Mouse (Mus musculus): ENCODE measurements around the gene Lrrc46. TPM values are rescaled to one million over a fixed set of nuclear protein-coding genes. Genes with fewer than 3 reads are reported as not detected.

The Lrrc46 gene
- polyA plus RNA-seq (2021): 5.4 TPM

DNA sequence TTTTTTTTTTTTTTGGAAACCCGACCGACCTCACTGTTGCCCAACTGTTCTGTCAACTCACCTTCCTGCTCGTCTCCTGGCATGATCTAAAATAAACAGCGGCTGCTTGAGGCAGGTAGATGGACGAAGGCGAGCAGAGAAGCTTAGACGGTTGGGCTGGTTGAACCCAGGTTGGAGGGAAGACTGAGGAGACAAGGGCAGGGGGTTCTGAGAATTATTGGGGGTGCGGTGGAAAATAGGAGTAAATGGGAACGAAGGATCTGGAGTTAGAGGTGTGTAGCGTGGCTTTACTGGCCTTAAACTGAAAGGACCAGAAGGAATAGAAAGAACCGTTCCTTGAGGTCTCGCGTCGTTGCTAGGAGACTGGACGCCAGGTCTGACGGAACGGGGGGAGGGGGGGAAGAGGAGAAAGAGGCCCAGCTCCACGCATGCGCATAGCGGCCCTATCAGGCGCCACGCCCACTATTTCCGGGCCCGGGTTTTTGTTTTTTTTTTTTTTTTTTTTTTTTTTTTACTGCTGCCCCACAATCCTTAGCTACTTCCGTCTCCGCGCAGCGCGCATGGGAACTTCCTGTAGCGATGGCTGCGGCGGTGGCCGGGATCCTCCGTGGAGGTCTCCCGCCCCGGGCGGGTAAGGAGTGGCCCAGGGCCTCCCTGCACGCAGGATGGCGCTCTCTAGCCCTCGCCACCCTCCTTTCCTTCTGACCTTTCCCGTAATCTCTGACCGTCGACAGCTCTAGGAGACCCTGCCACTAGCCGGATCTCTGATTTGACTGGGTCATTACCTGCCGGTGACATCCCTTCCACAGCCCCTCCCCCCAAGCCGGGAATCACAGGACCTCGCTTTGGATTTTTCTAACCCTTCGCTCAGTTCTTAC is at the start of gene Lrrc46, which contains the start of gene Mrpl10:
Lrrc46 (minus strand) TSS at position 386 of the 878 bp plus-strand sequence.
Mrpl10 (plus strand) TSS at position 539 of the 878 bp plus-strand sequence.
- in situ Hi-C loops (cut with MboI; ENCODE audit: low pct_unique_long_range_greater_than_20kb): no loop called here
- DNase-seq (ENCODE audit: low read depth, low spot score) (no peak), ATAC-seq (peak; percentile 47)
- ChIA-PET POLR2A (interaction anchor here (0.8 kb wide), 1 partner anchor 12 kb away, joined by 3 read pairs; the partner anchor contains the start of gene Scrn2), CTCF (interaction anchor here (1.0 to 2.0 kb wide), 3 partner anchors 9 to 11 kb away, joined by 3 to 9 read pairs (median 3); partner anchors contain the start of genes Osbpl7 and Scrn2)
- no peak for TF ChIP-seq CTCF (IDR thresholded peaks at IDR 0.05)
- H3K27me3 ChIP-seq: no peaks in the 10 kb centered on the region

DNA sequence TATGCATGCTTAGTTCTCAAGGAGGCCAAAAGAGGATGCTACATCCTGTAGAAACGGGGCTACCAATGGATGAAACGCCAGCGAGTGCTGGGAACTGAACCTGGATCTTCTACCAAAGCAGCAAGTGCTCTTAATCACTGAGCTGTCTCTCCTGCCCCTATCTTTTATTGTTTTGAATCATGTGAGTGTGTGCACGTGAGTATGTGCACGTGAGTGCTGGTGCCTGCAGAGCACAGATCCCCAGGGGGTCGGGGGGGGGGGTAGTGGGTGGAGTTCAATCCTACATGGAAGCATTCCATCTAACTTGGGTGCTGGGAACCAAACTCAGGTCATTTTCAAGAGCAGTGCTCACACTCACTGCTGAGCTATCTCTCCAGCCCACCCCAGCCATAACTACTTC is 45.2 kb upstream of the Lrrc46 start:
- DNase-seq (ENCODE audit: low read depth, low spot score) (no peak), ATAC-seq (no peak)
- POLR2A ChIA-PET: no interaction called here
- peaks cover 6% of the 10 kb centered on the region for H3K27me3 ChIP-seq
- in situ Hi-C loops (cut with MboI; ENCODE audit: low pct_unique_long_range_greater_than_20kb): loop anchor here (25.0 kb wide), 1 partner anchor 251 kb away; no protein-coding TSS in a partner anchor
- TF ChIP-seq CTCF (IDR thresholded peaks at IDR 0.05): no peak
- CTCF ChIA-PET: no interaction called here

DNA sequence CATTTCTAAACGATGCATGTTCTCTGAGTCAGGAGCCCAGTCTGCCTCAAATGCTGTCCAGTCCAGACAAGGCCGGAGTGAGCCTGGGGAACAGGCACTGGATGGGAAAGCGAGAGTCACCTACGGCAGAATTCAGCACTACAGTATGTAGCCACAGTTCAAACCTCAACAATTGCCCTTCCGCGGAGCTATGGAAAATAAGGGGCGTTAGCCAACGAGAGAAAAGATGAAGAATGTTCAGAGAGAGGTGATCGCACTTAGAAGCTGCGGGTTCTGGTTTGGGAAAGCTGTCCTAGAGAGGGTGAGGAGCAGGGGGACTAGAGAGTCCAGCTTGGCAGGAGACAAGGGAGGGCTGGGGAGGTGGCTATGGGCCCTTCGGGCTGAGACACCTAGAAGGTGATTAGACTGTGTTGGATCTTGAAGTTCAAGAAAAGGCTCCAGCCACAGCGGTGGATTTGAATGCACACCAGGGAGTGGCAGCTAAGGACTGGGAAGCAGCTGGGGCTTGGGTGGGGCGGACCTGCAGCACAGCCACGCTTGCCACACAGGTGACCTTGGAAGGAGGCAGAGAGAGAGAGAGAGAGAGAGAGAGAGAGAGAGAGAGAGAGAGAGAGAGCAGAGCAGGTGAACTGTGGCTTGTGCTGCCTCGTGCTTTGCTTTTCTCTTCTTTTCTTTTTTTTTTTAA is 43.8 kb upstream of the Lrrc46 start:
- CTCF ChIA-PET: interaction anchor here (1.0 to 1.4 kb wide), 2 partner anchors 8 to 59 kb away, joined by 3 read pairs; no protein-coding TSS in a partner anchor
- DNase-seq (ENCODE audit: low read depth, low spot score) (no peak), ATAC-seq (no peak)
- H3K27me3 ChIP-seq: no peaks in the 10 kb centered on the region
- in situ Hi-C loops (cut with MboI; ENCODE audit: low pct_unique_long_range_greater_than_20kb): loop anchor here (25.0 kb wide), 1 partner anchor 252 kb away; no protein-coding TSS in a partner anchor
- no peak for TF ChIP-seq CTCF (IDR thresholded peaks at IDR 0.05)
- POLR2A ChIA-PET: no interaction called here

DNA sequence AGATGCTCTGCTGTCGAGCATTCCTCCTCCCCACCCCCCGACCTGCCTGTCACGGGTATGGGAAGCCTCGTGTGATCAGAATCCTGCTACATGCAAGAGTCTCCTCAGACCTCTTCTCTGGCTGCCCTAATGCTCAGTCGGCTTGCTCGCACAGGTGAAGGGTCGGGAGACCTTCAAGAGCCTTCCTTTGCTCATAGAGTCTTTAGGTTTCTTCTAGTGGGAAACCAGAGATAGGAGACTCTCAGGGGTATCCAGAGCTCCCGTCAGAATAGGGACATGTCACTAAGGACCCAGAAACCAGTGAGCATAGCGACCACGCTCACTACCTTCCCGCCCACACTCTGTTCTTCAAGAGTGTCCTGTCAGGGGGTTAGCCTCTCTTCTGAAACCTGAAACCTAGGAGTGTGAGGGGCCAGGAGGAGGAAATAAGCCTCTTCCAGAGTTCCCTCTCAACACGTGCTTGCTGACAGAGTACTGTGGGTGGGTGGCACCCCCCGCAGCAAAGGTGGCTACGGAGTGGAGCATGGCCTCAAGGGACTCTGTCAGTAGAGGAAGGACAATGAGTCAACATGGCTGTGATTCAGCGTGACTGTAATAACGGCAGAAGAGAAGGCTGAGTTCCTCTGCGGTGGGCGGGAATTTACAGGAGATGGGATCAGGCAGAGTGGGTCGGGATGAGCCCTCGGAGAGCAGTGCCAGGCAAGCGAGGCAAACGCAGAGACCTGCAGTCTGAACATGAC is 42.4 kb upstream of the Lrrc46 start:
- DNase-seq (ENCODE audit: low read depth, low spot score) (no peak), ATAC-seq (peak; percentile 47)
- in situ Hi-C loops (cut with MboI; ENCODE audit: low pct_unique_long_range_greater_than_20kb): loop anchor here (25.0 kb wide), 1 partner anchor 254 kb away; no protein-coding TSS in a partner anchor
- no peaks in the 10 kb centered on the region for H3K27me3 ChIP-seq
- no peak for TF ChIP-seq CTCF (IDR thresholded peaks at IDR 0.05)
- POLR2A ChIA-PET: no interaction called here
- CTCF ChIA-PET: interaction anchor here (1.0 to 1.4 kb wide), 3 partner anchors 9 to 57 kb away, joined by 3 to 5 read pairs (median 3); no protein-coding TSS in a partner anchor

DNA sequence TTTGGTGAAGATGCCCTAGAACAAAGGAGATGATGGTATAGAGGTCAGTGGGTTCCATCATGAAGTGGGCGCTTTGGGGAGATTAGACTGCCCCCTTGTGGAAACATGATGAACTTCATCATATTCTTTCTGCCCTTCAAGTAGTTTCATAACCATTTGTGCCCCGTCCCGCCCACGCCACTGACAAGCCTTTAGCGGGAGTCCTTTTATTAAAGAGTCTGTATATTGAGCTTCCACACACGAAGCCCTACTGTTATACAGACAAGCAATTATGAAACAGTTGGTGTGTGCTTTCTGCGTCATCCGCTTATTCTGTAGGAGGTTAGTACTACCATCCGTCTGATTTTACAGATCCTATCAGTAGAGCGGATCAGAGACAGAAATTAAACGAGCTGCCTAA is 41.8 kb upstream of the Lrrc46 start:
- ChIA-PET CTCF (interaction anchor here (1.2 kb wide), 1 partner anchor 8 kb away, joined by 5 read pairs; no protein-coding TSS in a partner anchor), POLR2A (no interaction called here)
- H3K27me3 ChIP-seq: no peaks in the 10 kb centered on the region
- DNase-seq (ENCODE audit: low read depth, low spot score) (no peak), ATAC-seq (no peak)
- peak; percentile 66 for TF ChIP-seq CTCF (IDR thresholded peaks at IDR 0.05)
- in situ Hi-C loops (cut with MboI; ENCODE audit: low pct_unique_long_range_greater_than_20kb): loop anchor here (25.0 kb wide), 1 partner anchor 254 kb away; no protein-coding TSS in a partner anchor

DNA sequence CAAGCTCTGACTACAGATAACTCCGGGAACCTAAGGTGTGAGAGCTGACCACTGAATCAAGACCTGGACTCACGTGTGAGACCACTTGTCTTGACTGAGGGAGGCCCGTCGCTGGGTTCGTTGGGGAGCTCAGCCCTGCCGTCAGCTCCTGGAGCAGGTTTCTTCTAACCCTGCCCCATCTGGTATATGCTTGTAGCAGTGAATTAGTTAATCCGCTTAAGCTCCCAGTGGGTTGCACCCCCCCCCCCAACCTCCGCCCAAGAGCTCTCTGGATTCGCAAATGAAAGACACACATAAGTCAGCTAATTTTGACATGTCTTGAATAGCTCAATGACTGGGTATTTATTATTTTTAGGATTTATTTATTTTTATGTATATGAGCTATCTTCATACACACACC is 39.1 kb upstream of the Lrrc46 start:
- no peak for ATAC-seq
- no peak for TF ChIP-seq CTCF (IDR thresholded peaks at IDR 0.05)

DNA sequence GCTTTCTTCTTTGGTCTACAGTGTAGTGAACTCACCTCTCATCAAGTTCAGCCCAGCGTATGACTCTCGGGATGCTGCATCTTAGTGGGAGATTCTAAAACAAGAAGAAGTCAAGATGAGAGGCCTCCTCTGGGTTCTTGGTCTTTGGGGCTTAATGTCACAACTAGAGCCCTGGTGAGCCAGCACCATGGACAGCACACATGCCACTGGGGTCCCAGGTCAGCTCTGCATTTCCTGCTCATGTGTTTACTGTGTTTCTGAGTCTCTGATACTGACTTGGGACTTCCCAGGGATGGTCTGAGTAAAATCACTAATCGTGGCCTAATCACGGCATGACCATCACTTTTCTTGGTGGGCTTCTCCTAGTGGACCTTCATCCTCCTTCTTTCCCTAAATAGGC is 37.5 kb upstream of the Lrrc46 start:
- CTCF ChIA-PET: no interaction called here
- DNase-seq (ENCODE audit: low read depth, low spot score) (no peak), ATAC-seq (no peak)
- no peak for TF ChIP-seq CTCF (IDR thresholded peaks at IDR 0.05)
- no peaks in the 10 kb centered on the region for H3K27me3 ChIP-seq
- POLR2A ChIA-PET: no interaction called here
- in situ Hi-C loops (cut with MboI; ENCODE audit: low pct_unique_long_range_greater_than_20kb): loop anchor here (25.0 kb wide), 1 partner anchor 259 kb away; no protein-coding TSS in a partner anchor

More for the DNA sequence above, 39.1 kb upstream of the Lrrc46 start:
- ChIA-PET POLR2A (no interaction called here), CTCF (interaction anchor here (0.6 kb wide), 1 partner anchor 97 kb away, joined by 3 read pairs; no protein-coding TSS in a partner anchor)
- no peaks in the 10 kb centered on the region for H3K27me3 ChIP-seq
- no peak for DNase-seq (ENCODE audit: low read depth, low spot score)
- in situ Hi-C loops (cut with MboI; ENCODE audit: low pct_unique_long_range_greater_than_20kb): loop anchor here (25.0 kb wide), 1 partner anchor 257 kb away; no protein-coding TSS in a partner anchor

DNA sequence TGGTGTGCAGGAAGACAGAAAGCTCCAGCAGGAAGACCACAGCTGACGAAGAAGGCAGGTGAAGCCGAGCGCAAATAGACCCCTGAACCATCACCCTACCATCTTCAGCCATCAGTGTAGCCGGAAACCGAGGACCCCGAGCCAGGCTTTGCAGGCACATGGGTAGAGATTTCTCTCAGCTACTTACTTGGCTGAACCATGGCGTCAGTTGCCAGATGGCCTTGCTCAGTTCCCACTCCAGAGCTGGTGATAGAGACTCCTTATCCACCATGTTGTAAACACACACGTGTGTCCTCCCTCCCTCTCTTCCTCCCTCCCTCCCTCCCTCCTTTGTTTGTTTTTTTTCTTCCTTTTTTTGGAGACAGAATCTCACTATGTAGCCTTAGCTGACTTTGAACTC is 33.0 kb upstream of the Lrrc46 start:
- ATAC-seq (no peak), DNase-seq (ENCODE audit: low read depth, low spot score) (no peak)
- in situ Hi-C loops (cut with MboI; ENCODE audit: low pct_unique_long_range_greater_than_20kb): loop anchor here (5.0 kb wide), 1 partner anchor 73 kb away; no protein-coding TSS in a partner anchor
- ChIA-PET CTCF (interaction anchor here (1.3 kb wide), 1 partner anchor 9 kb away, joined by 5 read pairs; no protein-coding TSS in a partner anchor), POLR2A (no interaction called here)
- no peaks in the 10 kb centered on the region for H3K27me3 ChIP-seq
- TF ChIP-seq CTCF (IDR thresholded peaks at IDR 0.05): no peak

DNA sequence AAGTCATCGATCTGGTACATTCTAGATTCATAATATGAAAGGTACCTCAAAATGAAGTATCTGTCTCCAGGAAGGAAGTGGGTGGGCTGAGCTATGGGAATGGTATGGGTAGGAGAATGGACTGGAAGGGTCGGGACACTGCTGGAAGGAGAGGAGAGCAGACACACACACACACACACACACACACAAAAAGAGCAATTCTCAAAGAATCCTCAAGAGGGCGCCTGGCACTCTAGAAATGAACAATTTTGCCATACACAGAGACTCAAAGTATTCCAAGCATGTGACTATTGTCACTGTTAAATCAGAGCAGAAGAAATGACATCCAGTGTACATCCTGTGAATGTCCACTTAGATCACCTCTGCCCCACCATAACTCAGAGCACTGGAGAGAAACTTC is 31.3 kb upstream of the Lrrc46 start:
- DNase-seq (ENCODE audit: low read depth, low spot score) (no peak), ATAC-seq (no peak)
- POLR2A ChIA-PET: no interaction called here

More for the DNA sequence above, 31.3 kb upstream of the Lrrc46 start:
- in situ Hi-C loops (cut with MboI; ENCODE audit: low pct_unique_long_range_greater_than_20kb): loop anchor here (5.0 kb wide), 1 partner anchor 75 kb away; no protein-coding TSS in a partner anchor
- no peaks in the 10 kb centered on the region for H3K27me3 ChIP-seq
- CTCF ChIA-PET: interaction anchor here (0.7 to 1.4 kb wide), 5 partner anchors 9 to 104 kb away, joined by 3 to 4 read pairs (median 3); no protein-coding TSS in a partner anchor
- no peak for TF ChIP-seq CTCF (IDR thresholded peaks at IDR 0.05)

All from Patski (cell line).